Mouse (Mus musculus) adrenal gland, postnatal 14 days (tissue): ENCODE data around the gene Lgals12. TPM values are rescaled to one million over a fixed set of nuclear protein-coding genes. Genes with fewer than 3 reads are reported as not detected.
A peak's percentile ranks its signal among the peaks of the same experiment; 100 is the strongest.

Source experiments
- DNase-seq: peaks from one replicate; pipeline ENCODE4 v3.0.0; 2021; ENCODE audit warnings: mixed read lengths
- long read RNA-seq, 2 experiments: library from polyadenylated mRNA; stranded (forward); transcript quantifications; one replicate each; pipeline ENCODE4 v2.0.0; 2021
- total RNA-seq: library from RNA; stranded (reverse); gene quantifications from 2 replicates; pipeline ENCODE4 v1.2.3, GENCODE M21; 2021

Gene Lgals12
- 15.7 and 20.8 TPM in 2 replicates for total RNA-seq
- long read RNA-seq, experiment 1, partial matches to known transcripts: 2 of 4 reads
- long read RNA-seq, experiment 1, other reads (novel, unspliced or antisense): 0 of 4 reads
- long read RNA-seq, experiment 2, partial matches to known transcripts: 3 of 6 reads
- long read RNA-seq, experiment 2, other reads (novel, unspliced or antisense): 1 of 6 reads

DNA sequence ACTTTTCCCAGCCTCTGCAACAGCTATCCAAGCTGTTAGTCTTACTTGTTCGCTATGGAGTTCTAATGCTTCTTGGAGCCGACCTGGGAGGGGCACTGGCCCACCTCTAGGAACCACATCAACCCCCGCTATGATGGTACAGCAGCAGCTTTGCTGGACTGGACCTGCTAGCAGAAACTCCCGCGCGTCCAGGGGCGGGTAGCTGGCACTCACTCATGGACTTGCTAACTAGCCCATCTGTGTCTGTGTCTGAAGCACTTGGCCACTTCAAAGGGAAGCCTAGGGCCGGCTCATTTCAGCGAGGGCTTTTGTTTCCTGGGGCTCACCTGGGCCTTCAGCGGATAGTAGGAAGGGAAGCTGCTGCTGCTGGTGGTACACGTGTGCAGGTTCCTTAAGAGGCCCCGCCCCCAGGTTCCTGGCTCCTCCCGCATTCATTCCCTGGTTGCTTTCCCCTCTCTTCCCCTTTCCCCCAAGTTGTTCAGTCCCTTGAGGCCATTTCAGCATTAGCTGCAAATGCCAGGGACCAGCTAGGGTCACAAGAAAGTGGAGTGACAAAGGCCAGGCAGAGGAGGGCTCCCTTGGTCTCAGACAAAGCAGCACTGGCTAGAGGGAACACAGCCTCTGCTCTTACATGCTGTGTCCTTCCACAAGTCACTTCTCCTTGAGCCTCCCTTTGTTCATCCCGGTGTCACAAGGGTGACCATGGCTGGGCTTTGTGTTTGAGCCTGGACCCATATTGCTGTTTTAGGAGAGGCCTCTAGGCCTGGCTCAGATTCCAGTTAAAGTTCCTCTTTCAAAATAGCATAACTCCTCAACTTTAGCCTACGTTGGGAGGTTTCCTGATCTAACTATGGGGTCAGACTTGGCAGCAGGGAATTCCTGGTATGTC is at the start of gene Lgals12:
Gene Lgals12 (minus strand): TSS at position 393 of the 889 bp plus-strand sequence.
- DNase-seq: peak; percentile 62

DNA sequence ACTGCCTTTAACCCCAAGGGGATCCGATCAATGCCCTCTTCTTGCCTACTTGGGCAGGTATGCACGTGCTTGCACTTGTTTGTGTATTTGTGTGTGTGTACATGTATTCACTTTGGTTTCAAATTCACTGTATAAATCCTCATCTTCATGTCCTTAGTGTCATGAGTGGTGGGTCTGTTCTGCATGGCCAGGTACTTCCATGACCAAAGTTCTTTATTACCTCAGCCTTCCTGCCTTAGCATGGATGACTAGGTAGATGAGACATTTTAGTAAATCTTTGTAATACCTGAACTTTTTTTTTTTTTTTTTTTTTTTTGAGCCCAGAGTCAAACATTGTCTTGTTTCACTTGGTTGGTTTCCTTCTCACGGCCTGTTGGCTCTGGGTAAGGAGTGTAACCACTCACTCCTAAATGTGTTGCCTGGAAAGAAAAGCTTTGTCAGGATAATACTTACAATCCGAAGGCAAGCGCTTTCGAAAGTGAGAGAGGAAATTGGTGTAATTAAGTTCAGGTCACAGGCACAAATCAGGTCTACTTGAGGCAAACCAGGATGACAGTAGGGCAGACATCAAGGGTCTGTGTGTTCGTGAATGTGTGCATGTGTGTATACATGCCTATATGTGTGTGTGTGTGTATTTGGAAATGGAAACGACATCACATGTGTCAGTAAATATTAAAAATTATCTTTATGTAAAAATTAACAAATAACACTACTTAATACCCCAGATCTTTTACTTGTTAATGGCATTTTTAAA is 42.1 kb upstream of the Lgals12 start:
- no peak for DNase-seq

DNA sequence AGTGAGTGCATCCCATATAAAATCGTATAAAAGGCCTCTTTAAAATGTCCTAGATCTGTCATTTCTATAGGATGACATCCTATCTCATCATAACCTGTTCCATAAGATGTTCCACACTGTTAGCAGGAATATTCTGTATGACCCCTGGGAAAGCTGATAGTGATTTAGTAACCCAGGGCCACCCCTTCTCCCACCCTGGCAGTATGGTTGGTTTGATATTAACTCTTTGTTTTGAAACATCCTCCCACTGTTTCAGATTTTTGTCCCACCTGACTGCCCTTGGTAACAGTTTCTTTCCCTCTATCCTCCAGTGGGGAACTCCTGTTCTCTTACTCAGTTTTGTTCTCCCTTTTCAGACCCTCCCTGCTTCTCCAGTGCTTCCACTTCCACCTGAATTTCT is 26.8 kb upstream of the Lgals12 start:
- DNase-seq: no peak

DNA sequence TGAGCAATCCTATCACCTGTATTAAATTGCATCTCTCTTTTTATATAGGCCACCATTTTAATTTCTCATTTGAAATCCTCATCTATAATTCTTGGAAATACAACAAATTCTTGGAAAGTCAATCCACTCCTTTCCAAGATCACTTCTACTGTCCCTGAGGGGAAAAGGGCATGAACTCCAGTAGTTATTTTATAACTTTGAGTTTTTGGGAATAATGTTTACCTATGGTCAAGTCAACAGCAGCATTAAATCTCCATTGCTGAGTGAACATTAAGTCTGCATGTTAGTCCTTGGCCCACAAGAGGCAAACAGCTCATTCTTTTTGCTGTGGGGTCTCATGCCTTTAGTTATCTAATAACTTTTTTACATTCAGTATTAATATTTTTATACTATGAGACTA is 26.0 kb upstream of the Lgals12 start:
- DNase-seq: no peak

DNA sequence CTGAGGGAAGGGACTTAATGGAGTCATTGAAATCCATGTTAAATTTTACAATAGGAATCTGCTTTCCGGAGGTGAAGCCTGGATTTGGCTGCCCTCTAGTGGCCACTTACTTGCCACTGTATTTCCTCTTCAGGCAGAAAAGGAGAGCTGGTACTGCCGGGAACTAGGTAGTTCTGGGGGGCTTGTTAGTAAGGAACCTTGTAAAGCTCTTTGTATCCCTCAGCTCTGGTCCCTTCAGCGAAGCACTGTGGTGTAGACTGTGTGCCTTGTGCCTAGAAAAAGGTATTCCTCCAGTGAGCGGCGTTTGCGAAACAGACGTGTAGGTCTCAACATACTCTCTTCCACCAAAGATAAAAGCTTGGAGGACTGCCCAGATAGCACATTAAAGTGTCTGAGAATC is 10.7 kb upstream of the Lgals12 start:
- peak; percentile 74 for DNase-seq

DNA sequence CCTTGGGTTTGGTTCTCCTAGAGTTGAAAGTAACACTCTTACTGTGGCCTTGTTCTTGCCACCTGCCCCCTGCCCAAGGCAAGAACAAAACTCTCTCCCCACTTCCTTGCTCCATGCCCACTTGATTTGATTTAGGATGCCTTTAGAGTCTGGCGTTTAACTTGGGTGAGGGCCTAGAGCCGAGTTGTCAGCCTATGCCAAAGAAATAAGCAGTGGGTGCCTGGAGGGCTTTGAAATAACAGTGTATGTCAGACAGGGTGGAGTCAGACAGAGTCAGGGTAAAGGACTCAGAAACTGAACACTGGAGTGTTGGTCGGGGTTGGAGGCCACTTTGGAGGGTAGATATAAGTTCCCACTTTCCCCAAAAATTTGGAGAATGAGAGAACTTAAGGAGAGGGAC is 10.1 kb upstream of the Lgals12 start:
- no peak for DNase-seq

DNA sequence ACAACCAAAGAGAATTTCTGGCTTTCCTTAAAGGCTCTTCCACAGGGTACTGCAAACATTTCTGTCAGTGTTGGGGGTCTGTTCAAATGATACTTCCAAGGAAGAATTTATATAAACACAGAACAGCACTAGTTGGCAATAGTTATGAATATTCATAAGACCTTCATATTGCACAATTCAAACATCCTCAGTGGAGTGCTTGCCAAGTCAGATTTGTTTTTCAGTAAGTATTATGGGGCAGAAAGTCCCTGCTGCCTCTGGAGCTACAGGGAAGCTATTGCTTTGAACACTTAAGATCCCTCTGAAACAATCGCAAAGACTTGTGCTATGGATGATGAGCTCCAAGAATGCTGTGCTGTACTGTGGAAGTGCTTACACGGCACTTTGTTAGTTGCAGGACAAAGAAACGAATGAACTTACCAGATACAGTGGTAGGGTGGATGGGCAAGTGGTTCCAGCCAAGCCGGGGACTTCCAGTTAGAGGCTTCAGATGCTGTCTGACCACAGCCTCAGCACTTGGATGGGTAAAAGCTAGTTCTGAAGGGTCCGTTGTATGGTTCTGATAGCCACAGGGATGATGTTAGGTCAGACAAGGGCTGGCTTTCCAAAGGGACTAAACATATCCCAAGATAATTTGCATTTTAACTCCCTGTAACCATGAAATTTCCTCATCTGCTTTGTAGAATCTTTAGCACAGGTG is 9.4 kb upstream of the Lgals12 start:
- DNase-seq: no peak

DNA sequence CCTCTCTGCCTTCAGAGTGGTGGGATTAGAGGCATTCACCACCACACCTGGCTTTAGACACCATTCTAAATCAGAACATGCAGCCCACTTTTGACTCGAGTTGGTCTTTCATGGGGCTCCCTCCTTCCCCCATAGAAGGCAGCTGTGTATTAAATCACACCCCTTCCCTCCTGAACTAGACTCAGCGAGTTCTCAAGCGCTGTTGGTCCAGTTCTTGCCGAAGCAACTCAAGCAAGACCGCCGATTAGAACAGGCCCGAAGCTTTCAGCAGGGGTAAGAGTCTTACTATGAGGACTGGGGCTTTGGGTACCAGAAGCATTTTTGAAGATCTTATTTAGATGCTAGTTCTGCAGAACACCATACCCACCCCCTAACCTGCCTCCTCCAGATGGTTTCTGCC is 6.2 kb upstream of the Lgals12 start:
- no peak for DNase-seq

DNA sequence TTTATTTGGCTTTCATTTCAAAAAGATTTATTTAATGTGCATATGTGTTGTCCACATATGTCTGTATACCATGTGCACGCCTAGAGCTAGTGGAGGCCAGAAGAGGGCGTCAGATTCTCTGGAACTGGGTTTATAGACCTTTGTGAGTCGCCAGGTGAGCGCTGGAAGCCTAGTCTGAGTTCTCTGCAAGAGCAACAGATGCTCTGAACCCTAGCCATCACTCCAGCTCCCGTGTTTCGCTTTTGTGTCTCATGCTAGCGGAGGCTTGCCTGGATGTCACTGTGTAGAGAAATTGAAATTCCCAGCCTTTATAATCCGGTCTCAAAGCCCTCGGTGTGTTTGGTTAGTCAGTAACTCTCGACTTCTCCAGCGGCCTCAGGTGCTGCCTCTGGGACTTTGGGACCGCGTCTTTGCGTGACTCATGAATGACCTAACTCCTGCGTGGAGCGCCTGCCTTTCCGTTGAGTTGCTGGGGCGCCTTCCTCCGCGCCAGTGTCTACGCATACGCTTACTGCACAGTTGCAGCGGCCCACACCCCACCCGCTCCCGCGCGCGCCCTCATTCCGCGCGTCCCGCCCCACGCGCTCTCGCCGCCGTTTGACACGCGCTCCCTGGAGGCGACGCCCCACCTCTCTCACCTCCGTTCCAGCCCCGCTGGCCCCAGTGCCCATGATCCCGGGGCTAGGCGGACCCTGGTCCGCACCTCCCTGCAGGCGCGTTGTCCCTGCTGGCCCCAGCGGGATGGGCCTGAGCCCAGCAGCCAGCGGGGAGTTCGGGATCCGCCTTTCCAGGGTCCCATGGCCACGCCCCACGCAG is 5.2 kb upstream of the Lgals12 start, which contains the start of gene Hrasls5:
Gene Hrasls5 (plus strand): TSS at position 600 of the 816 bp plus-strand sequence.
- peak; percentile 53 for DNase-seq

DNA sequence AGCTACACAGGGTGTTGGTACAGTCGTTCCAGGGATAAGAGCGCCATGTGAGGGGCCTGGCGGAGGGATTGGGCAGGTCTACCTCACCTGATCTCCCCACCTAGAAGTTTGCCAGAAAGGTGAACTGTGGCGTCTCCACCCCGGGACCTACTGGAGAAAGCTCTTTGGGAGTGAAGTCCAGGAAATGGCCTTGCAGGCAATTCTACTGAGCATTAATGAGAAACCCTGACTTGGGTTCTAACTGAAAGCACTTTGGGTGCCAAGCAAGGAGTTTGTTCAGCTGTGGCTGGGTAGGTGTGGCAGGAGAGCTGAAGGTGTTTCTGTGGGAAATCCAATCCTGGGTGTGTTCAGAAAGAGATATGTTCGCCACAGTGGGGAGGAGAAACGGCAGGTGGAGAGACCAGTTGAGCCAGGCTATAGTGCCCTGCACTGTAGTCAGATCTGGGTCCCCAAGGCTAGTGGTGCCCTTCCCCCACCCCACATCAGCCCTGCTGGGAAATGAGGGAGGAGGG is 753 bp upstream of the Lgals12 start:
- DNase-seq: no peak

DNA sequence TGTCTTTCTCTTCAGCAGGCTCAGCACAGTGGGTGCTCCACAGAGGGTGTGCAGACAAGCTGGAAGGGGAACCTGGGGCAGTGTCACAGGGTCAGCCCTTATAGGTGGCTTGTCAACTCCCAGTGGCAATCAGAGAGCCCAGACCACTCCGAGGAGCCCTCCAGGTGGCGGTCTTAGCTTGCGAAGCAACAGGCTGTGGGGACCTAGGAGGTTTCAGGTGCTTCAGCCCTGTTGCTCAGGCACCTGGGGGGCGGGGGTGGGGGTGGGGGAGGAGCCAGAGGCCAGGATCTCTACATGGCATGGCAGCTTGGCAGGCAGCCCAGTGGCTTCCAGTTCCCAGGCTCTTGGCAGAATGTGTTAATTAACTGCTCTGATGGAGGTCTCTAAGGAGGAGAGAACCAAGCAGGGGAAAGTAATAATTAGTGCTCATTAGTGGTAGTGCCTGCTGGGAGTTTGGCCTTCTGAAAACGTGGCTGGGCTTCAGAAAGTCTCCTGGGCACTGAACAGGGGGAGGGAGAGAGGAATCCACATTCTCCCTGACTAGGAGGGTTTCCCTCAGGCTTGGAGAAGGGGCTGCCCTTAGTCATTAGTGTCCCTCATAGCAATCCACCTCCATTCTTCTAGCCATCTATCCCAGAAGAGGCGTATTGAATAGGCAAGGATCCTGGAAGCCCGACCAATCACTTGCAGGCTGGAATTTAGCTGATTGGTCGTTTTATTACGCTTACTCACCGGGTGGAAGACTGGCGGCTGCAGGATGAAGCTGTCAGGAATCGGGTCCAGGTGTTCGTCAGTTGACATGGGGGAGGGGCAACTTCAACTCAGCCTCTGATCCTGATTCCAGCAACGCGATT is 836 bp downstream of the Lgals12 start:
- peak; percentile 50 for DNase-seq

DNA sequence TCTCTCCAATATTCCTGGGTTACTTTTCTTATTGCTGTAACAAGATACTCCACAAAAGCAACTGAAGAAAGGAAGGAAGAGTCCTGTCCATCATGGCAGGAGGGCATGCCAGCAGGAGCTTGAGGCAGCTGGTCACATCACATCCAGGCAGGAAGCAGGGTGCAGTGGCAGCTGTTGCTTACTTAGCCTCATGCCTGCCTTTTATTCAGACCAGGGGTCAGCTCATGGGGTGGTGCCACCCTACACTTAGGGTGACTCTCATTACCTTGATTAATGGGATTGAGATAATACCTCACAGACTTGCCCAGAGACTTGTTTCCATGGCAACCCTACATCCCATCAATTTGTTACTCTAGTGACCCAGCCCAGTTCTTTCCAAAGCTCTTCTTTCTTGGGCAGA is 2.0 kb downstream of the Lgals12 start:
- no peak for DNase-seq

DNA sequence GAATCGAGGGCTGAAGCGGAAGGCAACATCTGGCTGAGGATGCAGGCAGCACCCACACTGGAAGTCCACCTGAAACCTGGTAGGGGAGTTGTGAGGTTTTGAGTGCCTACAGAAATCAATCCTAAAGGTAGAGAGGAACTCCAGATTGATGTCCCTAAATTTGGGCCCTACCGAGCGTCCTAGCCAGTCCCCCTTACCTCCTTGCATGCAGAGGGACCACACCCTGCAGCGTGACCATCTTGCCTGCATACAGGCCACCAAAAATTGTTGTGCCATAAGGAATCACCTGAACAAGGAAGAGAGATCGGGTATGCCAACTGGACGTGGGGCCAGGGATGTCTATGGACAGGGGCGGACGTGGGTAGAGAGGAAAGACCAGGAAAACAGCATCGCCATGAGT is 2.9 kb downstream of the Lgals12 start:
- no peak for DNase-seq

DNA sequence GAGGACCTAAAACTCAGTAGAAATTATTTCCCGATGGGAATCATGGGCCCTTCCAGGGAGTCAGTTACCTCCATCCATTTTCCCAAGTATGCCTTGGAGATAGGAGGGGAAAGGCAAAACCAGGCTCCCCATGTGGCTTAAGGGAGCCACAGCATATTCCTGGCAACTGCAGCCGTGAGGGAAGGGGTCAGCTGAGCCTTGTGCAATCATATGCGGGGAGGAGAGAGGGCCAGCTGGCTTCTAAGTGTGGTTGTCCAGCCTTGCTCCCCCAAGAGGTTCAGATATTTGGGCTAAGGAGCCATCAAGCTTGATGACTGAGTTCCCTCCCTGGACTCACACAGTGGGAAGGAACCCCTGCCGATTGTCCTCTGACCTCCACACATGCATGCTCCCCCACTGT is 5.4 kb downstream of the Lgals12 start:
- peak; percentile 57 for DNase-seq

DNA sequence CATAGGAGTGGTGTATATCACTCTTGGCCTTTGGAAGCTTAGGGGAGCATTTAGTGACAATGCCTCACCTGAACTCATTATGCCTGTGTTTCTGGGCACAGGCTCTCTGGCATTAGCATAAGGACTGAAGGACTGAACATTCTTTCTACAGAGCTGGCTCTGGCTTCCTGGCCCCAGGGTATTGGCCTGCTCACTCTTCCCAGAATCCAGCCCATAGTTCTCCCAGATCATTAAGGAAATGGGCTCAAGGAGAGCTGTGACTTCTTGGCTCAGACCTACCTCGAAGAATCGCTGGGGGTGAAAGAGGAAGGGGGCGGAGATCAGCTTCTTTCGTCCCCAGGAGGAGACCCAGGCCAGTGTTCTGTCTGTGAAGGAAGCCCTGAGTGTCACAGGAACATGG is 8.5 kb downstream of the Lgals12 start:
- no peak for DNase-seq

DNA sequence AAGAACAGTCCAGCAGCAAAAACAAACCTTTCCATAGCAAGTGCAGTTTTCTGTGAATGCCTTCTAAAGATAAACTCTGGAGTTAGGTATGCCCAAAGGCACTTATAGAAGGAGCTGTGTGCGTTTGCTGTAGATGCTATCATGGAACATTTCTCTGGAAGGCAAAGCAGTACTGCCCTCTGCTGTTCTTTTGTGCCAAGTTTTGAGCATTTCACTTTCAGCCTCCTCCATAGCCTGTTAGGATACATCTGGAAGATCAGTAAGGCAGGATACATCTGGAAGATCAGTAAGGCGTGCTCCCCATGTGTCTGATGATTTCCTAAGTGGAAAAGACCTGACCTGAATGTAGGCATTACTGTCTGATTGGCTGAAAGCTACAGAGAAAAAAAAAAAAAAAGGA is 11.5 kb downstream of the Lgals12 start:
- DNase-seq: peak; percentile 48

DNA sequence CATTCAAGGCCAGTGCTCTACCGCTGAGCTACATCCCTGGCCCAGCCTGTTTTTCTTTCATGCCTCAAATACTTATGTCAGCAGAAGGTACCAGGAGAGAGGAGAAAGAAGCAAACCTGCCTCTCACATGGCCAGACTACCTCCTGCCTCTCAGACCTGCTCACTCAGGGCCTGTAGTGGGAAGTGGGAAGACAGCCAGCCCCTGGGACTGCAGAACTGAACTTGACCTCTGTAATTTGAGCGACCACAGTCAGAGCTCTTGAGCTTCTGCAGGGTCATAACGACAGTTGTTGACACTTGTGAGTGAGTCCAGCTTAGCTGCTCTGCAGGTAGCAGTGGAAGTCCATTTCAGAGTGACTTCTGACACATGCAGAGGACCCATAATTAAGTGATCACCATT is 15.0 kb downstream of the Lgals12 start:
- peak; percentile 38 for DNase-seq

DNA sequence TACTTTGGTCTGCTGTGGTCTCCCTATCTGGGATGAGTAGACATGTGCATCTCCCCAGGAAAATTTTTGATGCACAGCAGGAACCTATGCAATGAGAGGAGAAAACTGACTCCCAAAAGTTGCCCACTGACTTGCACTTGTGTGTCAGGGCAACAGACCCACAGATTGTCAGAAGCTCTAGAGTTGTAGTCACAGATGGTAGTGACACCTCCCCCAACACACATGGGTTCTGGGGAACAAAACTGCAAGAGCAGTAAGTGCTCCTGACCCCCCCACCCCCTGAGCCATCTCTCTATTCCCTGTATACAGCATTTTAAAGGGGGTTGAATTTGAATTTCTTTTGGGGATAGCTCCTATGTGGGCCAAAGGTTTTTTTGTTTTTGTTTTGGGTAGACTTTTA is 16.2 kb downstream of the Lgals12 start:
- DNase-seq: no peak

DNA sequence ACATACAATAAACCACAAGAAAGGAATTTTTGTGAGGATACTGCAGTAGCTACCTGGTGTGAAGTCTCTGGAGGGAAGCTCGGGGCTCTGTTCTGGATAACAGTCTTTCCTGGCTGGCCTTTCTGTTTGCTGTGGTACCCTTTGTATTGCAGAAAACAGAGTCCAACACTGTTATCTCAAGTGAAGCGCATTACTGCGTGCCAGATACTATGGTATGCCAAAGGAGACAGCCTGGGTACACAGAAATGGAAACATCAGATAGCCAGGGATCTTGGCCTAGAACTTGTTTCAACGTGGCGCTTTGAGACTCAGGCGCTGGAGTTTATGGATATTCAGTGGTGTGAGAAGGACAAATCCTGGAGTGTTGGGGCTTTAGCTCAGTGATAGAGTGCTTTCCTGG is 21.2 kb downstream of the Lgals12 start:
- no peak for DNase-seq

DNA sequence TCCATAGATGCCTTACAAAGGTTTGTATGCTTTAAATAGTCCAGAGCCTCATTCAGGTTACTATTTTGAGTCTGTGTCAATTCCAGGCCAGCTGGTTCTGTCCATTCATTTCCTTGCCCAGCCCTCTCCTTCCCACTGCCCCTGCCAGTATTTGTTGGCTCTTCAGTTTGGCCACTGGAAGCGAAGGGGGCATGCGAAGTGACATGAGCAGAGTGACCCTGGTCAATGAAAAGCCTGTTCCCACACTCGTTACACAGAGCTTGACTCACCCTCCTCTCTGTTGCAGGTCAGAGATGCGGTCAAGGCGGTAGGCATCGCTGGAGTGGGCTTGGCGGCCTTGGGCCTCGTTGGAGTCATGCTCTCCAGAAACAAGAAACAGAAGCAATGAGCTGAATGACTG is 21.7 kb downstream of the Lgals12 start:
- peak; percentile 65 for DNase-seq
